Mouse (Mus musculus) right cerebral cortex, postnatal 4 days (tissue): ENCODE data around the gene Map3k14.
"Not testable (repeated sequence)": the region's sequence is repeated elsewhere in the genome, so short reads cannot be mapped to it uniquely, and the experiment has no call there.

Experiments used
- DNase-seq: peaks from one replicate; pipeline ENCODE4 v3.0.0-alpha.2; 2022

Gene Map3k14

DNA sequence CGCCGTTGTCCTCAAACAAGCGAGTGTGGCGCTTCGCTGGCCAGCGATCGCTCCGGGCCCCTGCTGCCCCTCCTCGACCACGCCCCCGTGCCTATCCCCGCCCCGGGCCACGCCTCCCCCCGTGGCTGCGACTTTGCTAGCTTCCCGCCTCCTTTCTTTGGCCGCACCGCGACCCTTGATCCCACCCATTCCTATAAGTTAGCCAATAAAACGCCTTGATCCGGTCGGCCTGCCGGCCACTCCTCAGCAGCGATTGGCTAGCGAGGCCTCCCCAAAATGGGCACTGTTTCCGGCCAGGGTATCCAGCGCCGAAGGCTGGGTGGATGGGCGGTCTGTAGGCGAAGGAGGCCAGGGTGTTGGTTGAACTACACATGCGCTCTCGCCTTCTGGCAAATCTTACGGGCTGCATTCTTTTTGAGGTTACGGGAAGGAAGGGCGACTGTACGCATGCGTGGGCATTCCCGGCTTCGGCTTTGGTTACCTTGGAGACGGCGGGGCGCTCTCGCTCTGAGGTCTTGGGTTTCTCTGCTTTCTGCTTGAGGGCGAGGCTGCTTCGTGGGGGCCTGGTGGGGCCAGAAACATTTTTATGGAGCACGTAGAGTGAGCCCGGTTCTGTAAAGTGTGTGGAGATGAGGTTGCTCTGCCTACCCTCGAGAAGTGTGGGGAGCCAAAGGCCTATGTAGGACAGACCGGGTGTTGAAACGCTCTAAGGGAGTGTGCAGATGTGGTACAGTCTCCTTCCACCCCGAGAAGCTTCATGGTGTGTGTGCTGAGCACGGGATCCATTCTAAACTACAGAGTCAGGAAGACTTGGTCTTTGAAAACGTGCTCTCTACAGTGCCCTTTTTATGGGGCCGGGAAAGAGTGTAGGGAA lies at the start of gene Map3k14:
TSS of gene Map3k14 (minus strand) at position 127 of the 874 bp plus-strand sequence.
- DNase-seq: peak; percentile 96

DNA sequence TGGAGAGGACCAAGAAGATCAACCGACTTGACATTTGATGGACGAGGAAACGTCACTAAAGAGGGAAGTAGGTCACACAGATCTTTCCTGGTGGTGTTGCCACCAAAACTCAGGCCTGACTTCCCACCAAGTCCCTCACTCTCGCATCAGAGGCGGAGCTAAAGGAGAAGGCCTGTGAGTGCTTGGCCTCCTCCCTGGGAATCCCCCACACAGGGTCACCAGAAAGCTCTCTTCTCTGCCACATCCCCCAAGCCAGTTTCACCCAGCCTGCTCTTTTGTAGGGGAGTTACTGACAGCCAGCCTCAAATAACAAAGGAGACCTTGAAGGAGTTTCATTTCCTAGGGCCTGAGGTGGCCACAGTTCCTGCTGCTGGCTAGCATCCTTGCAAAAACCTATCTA lies 48.1 kb upstream of the Map3k14 start:
- DNase-seq: no peak

DNA sequence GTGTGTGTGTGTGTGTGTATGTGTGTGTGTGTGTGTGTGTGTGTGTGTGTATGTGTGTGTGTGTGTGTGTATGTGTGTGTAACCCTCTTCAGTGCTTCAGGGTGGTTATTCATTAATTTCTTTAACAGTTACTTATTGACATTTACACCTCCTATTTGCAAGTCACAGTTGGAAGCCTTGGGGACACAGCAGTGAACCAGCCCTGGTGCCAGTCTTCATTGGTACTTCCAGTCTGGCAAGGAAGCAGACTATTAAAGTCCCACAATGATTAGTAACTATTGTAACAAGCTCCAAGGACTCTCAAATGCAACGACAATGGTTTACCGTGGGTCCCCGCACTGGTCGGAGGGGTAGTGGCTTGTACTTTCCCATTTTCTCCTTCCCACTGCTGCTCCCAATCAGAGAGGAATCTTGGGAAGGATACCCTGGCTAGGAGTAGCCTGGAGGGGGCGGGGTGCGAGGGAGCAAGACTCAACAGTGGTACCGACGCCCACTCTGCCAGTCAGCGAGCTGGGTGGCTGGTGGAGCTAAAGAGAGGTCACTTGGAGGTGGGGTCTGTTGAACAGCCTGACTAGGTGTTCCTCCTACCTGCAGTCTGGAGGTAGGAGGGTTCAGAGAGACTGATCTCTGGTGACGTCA lies 47.6 kb upstream of the Map3k14 start:
- DNase-seq: no peak

DNA sequence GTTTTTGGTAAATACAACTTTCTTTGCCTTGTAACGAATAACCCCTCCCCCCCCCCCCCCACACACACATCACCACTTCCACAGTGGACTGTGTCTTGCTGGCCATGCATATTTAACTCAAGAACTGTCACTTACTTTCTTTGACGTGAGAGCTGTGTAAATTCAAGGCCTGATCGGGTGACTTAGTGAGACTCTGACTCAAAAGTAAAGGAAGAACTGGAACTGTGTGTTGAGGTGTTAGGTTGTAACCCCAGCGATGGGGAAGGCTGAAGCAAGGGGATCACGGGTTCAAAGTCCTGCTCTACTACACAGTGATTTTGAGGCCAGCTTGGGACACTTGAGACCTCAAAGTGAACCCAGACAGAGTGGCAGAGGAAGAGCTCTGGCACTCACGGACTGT lies 46.3 kb upstream of the Map3k14 start:
- DNase-seq: no peak

DNA sequence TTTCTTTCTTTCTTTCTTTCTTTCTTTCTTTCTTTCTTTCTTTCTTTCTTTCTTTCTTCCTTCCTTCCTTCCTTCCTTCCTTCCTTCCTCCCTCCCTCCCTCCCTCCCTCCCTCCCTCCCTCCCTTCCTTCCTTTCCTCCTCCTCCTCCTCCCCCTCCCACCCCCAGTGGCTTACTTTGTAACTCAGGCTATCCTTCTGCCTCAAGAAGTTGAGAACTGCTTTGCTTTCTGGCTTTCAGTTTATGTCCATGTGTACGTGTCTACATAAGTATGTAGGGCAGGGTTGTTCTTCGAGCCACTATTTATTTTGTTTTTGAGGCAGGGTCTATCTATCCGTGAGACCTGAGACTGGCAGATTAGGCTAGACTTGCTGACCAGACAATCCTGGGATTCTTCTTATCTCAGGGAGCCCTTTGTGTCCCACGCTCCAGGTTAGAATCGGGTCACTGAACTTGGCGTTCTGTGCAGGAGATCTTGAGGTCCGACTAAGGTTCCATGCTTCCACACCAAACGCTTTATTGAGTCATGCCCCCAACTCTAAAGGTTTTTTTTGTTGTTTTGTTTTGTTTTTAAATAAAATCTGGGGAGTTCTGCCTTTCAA lies 45.5 kb upstream of the Map3k14 start:
- DNase-seq: no peak

DNA sequence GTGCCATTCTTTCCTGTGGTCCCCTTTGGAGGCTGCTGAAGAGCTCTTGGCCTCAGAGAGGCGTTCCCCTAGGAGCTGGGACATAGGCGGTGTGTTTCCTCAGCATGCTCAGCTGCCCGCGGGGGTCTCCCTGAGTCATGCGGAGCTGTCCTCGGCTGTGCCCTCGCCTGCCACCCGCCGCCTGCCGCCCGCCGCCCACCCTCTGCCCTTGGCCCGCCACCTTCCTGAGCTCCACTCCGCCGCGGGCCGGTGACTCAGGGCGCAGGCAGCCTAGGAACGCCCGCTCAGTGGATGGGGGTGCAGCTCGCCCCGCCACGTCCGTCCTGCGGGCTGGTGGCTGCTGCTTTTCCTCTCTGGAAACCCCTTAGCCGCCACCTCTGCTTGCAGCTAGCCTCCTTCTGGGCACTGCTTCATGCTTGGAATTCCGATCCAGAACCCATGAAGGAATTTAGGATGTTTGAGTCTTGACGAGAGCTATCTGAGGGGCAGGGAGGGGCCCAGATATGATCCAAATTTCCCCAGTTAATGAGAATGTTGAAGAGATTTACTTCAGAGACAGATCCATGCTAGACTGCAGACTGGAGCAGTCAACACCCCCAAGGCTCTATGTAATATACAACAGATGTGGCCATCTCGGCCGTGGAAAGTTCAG lies 44.8 kb upstream of the Map3k14 start:
- no peak for DNase-seq

DNA sequence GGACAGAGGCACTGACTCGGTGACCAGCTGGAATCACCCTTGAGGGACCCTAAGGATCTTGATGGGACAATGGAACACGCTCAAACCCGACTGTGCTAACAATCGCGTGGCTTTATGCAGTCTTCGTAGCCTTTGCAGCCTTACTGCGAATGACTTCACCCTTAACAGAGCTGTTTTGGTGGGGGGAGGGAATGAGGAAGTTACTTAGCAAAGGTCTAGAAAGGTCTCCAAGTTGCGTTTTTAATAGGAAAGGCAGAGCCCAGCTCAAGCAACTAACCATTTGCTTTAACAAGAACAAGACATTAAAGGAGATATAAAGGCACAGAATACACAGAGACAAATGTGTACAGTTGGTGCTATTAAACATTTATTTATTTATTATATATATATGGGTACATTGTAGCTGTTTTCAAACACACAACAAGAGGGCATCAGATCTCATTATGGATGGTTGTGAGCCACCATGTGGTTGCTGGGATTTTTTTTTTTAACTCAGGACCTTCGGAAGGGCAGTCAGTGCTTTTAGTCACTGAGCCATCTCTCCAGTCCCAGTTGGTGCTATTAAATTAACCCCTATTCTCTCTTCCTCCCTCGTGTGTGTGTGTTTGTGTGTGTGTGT lies 42.8 kb upstream of the Map3k14 start:
- DNase-seq: no peak

DNA sequence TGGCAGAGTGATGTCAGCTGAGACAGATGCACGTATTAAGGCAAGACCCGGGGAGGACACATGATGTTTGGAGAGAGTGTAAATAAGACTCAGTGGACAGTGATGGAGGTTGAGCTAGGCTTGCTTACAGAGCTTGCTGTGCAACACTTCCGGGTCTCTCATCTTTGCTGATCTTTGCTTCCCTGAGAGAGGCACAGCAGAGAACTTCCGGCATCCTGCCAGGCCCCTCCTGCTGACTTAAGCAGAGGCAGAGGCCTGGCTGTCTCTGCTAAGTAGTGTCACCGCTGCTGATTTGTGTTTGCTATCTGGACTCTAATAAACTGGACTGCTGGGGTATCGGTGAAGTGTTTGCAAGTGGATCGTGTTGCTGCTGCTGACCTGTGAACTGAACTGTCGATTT lies 40.6 kb upstream of the Map3k14 start:
- DNase-seq: no peak

DNA sequence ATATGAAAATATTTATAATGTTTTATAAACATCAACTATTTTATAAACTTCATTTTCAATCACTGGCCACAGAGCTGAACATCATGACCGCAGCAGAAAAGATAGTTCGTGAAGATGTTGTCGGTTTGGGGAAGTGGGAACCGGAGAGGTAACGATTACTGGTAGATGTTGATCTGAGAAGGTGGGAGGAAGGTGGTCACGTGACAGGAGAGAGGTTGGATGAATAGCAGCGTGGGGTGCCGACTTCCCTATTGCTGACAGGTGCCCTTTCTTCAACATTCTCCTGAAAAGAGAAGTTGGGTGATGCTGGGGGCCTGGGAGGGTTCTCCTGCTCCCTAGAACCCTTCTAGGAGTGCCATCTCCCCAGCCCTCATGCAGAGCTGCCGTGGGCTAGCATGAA lies 37.3 kb upstream of the Map3k14 start:
- DNase-seq: no peak

DNA sequence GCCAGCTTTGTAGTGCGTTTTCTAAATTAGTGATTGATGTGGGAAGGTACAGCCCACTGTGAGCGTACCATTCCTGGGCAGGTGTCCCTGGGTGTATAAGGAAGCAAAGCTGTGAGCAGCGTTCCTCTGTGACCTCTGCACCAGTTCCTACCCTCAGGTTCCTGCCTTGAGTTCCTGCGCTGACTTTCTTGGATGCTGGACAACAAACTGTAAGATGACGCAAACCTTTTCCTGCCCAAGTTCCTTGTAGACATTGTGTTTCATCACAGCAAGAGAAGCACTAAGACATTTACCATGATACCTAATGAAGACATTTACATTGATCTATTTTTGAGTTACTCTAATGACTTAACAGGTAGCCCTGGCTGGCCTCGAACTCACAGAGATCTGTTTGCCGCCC lies 27.5 kb upstream of the Map3k14 start:
- no peak for DNase-seq

DNA sequence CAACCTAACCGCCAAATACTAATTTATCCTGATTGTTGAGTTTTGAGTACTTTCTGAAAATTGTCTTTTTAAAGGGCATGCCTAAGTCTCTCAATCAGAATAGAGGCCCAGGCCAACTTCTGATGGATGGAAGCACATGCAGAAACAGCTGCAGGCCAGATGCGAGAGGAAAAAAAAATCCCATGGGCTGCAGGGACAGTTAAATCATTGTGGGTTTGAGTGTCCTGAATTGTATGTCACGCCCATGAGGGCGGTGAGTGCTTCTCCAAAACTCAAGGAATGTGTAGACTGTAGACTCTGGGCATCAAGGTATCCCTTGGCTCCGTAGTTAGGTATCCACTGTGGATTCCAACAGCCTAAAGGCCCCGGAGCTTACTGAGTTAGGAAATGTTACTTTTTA lies 26.8 kb upstream of the Map3k14 start:
- no peak for DNase-seq

DNA sequence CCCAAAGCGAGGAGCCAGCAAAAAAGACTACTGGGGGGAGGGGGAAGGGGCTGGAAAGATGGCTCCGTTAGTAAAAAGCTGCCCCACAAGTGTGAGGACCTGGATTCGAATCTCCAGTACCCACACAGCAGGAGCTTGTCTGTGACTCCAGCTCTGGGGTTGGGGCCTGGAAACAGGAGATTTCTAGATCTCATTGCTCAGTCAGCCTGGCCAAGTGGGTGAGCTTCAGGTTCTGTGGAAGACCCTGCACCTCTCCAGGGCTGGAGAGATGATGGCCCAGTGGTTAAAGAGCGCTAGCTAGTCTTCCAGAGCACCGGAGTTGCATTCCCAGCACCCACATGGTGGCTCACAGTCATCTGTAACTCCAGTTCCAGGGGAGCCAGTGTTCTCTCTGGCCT lies 25.6 kb upstream of the Map3k14 start:
- DNase-seq: no peak

DNA sequence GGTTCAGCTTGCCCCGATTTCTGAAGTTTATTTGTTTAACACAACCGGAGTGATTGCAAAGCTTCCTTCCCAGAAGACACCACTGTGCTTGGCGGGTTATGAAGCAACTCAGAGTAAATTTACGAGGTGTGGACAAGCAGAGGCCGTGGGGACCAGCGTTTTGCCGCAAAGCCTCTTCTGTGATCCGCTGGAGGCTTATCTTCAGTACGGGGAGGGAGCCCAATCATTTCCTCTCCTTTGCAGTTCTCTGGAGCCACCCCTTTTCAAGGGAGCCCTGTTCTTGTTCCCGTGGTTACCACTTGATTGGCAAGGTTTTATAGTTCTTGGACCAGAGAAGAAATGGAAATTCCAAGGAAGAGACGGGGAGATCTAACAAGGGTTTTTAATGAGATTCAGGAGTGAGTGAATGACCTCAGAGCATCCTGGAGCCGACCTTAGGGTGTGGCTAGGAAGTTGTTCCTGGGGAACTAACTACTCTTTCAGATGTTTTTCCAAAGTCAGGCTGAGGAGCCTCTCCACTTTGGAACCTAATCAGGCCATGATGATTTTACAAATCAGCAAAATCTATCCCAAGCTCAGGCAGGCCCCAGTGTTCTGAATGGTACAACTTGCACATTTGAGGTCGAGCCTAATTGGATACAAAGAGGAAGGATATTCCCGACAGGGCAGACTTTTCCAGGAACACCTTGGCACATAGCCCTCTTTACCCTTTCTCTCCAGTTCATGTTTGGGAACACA lies 25.0 kb upstream of the Map3k14 start:
- no peak for DNase-seq

DNA sequence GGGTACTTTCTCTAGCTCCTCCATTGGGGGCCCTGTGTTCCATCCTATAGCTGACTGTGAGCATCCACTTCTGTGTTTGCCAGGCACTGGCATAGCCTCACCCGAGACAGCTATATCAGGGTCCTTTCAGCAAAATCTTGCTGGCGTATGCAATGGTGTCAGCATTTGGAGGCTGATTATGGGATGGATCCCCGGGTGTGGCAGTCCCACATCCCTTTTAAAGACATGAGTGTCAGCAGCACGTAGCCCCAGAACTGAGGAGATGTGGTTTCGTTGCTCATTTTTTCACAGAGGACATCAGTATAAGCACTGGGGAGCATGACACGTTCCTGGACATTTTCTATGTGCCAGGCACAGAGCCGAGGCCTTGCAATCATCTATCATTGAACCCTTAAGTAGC lies 23.6 kb upstream of the Map3k14 start:
- not testable (repeated sequence) for DNase-seq

DNA sequence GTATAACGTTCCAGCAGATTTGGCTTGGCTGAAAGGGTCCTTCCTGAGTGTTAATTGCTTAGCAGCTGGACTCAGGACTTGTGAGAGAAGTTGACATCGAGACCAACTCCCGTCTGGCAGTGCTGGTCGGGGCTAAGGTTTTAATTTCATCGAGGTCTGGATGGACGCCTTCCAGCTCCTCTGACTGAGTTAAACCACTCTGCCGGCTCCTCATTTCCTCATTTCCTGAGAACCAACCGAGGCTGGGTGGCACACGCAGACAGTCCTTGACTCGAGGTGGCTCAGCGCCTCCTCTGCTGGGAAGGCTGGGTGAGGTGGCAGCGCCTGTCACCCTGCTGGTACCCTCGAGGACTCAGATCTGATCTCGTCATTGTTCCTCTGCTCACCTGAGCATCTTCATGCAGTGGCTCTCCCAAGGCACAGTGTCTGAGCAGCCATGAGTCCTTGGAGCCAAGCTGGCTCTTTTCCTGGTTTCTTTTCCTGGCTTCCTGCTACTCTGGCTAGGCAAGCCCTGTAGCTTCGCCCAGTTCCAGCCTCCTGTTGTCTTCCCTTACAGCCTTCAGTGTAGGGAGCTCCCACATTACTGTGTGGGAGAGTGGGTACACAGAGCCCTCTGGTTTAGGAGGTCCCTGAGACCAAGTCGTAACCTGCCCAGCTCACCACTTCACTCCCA lies 21.2 kb upstream of the Map3k14 start:
- no peak for DNase-seq

DNA sequence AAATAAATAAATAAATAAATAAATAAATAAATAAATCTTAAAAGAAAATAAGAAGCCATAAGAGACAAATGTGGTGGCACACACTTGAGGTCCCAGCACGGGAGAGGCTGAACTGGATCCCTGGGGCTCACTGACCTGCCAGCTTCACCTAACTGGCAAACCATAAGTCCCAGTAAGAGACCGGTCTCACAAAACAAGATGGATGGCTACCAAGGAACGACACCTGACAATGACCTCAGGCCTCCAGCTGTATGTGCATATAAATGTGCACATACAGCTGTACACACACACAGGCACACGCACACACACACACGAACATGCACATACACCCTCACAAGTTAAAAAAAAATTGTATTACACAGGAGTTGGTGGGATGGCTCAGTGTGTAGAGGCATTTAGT lies 19.6 kb upstream of the Map3k14 start:
- no peak for DNase-seq

DNA sequence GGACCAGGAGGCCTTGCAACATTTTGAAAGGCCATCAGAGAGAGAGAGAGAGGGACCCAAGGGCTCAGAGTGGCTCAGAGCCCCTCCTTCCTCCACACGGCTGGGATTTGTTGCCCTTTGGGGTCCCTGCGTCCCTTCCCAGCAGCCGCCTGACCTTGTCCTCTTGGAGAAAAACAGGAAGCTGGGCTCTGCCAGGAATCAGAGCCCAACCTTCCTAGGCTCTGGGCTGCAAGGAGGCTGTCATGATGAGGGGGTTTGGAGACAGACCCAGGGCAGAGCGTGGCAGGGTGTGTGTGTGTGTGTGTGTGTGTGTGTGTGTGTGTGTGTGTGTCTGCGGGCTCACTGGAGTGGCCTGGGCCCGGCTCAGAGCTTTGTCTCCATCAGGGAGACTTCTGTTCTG lies 18.7 kb upstream of the Map3k14 start:
- DNase-seq: no peak

DNA sequence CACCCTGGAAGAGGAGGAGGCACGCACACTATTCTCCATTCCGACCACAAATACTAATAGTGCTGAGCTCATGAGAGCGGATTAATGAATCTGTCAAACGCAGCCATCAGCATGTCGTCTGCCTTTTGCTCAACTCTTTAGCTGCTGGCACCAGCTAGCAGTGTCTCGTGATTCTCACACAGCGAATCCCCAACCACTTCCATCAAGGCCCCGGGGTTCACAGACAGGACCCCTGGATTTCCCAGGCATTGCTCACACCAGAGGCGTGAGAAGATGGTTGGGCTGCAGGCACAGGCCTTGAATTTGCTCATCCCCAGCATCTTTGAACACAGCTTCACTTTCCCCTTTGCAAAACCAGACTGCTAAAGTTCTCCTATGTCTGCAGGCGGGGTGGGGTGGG lies 18.0 kb upstream of the Map3k14 start:
- no peak for DNase-seq

DNA sequence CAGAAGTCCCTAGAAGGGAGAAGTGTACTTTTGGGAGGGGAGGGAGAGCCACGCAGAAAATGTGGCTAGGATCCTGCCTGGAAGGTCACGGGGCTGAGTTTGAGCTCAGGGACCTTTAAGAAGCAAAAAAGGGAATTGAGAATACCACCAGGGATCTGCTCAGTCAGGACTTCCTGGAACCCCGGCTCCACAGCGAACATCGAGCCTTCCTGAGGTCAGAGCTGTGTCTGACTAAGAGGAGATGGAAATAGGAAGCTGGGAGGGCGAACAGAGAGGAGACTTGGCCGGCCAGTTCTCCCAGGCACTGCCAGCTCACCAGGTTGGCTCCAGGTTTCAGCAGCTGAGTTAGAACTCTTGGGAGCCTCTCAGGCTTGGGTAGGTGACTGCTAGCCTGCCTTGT lies 14.5 kb upstream of the Map3k14 start:
- no peak for DNase-seq

DNA sequence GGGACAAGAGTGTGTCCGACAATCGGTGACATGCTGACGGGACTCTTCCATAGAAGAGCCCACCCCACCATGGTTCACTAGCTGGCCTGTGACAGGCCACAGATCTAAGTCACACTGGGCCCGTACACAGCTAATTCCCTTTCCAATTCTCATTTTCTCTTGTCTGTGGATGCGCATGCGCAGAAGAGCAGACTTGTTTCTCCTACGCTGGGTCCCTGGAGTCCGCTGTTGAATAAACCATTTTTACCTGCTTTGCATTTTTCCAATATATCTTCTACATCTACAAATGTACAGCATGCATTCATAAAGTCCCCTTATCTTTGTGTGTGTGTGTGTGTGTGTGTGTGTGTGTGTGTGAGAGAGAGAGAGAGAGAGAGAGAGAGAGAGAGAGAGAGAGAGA lies 9.2 kb upstream of the Map3k14 start:
- no peak for DNase-seq

DNA sequence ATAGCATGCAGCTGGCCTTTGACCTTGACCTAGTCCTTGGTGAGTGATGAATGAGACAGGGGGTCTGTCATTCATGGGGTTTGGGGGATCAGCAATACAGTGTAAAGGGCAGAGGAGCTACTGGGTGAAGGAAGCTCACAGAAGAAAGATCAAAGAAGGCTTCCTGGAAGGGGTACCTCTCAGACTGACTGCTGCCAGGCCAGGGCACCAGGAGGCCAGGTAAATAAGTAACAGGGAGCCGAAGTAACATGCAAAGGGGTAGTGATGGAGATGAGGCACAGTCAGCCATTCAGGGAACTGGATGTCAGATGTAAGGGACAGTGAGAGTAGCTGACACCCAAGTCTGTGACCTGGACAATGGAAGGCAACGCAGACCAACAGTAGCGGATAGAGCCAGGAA lies 5.6 kb upstream of the Map3k14 start:
- no peak for DNase-seq

DNA sequence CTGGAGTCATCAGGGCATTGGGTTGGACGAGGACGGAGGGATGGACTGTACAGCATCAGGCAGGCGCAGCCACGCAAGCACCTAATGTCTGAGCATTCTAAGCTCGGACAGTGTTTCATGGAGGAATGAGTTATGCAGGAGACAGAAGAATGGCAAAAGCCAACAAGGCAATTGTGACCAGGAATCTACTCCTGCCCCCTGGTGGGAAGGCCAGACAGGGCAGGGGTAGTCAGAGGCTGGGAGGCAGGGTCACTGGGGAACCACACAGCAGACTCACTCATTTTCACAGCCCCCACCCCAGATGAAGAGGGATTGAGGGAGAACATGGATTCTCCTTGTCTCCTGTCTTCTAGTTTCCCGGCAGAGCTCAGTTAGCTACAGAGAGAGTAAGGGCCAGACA lies 4.7 kb upstream of the Map3k14 start:
- no peak for DNase-seq
